Mouse (Mus musculus) heart, adult 2 months (tissue): ENCODE measurements around the gene Mrps10.

ENCODE experiments used
- CTCF ChIP-seq: fragments of 200-600 bp; IDR thresholded peaks from 2 replicates; pipeline ENCODE4 v1.8.1; 2022; ENCODE audit warnings: antibody characterized with exemption, mild to moderate bottlenecking, moderate library complexity
- EP300 ChIP-seq: fragments of 200-500 bp; IDR thresholded peaks from 2 replicates; pipeline ENCODE4 v1.6.1; 2011; ENCODE audit warnings: low read depth, low read length, control low read depth; ENCODE audit not compliant: insufficient read depth
- POLR2A ChIP-seq: fragments of 200-500 bp; IDR thresholded peaks from 2 replicates; pipeline ENCODE4 v1.6.1; 2011; ENCODE audit warnings: mild to moderate bottlenecking, low read depth, low read length, control low read depth; ENCODE audit not compliant: insufficient read depth

- TF ChIP-seq CTCF (no peak), POLR2A (no peak), EP300 (no peak)
Measured at GRCm38 (mm10) chr17:47318972-47319625, 49.6 kb upstream of the Mrps10 start.
